Mouse (Mus musculus) monocyte, adult 2 months (primary cell): ENCODE measurements around the gene Hal.
A peak's percentile ranks its signal among the peaks of the same experiment; 100 is the strongest.
"Not testable (repeated sequence)": the region's sequence is repeated elsewhere in the genome, so short reads cannot be mapped to it uniquely, and the experiment has no call there.

Experiments
- DNase-seq, 2 experiments: peaks; one replicate each; pipeline ENCODE4 v3.0.0; 2022; ENCODE audit warnings: low spot score in 2 of 2, low read depth in 1 of 2

Gene Hal

DNA sequence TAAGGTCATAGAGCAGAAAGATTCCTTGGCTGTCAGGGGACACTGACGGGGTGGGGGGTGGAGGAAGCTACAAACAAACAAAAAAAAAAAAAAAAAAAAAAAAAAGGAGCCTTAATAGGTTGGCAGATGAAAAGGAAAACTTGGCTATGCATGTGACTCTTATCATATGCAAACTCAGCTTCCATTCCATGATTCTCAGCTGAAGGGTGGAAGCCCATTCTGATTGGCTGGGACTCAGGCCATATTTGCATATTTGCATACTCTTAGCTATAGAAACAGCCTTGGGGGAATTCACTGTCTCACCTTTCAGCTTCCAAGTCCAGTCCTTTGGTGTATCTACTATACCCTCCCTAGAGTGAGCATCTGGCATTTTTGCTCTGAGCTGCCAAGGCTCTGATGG is 26.9 kb downstream of the Hal start:
- no peak for DNase-seq

DNA sequence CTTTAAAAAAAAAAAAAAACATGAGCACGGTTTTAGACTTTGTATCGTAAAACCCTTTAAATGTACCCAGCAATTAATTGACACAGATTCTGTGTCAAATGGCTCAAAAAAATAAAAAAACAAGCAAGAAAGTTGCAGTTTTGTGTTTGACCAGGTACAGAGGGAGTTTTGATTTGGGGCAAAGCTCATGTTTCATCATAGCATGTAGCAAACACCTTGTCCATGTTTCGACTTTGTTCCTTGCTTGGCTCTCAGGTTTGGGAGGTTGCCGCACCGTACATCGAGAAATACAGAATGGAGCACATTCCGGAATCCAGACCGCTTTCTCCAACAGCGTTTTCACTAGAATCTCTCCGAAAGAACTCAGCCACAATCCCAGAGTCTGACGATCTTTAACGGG is 27.4 kb downstream of the Hal start:
- no peak for DNase-seq

GRCm38 (mm10) chr10:93517754-93518153 is 29.2 kb downstream of the Hal start:
- no peak for DNase-seq

DNA sequence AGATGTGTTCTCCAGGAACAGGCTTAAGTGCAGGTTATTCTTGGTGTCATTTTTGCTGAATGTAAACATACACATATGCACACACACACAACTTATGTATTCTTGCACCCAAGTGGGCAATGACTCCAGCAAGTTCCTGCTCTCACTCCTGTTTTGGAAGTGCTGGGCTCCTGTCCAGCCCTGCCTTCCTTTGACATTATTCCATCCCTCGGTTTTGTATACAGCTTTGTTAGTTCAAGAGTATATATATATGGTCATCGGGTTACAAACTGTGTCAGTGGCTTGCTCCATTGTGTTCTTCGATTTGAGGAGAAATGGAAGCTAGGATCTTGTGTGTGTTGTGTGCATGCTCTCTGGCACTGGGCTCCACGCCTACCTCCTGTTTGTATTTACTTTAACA is 29.6 kb downstream of the Hal start:
- DNase-seq, result no peak

DNA sequence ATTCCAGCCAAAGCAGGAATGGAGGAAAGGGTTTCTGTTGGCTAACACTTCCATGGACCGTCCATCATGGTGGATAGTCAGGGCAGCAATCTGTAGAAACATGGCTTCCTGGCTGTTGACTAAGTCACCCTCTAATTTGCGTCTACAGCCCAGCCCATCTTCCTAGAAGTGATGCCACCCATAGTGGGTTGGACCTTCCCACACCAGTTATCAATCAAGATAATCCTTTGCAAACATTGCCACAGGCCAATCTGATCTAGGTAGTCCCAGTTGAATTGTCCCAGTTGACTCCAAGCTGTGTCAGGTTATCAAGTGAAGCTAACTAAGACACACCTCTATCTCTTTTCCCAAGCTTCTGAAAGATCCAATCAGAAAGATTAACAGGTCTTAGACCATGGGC is 30.1 kb downstream of the Hal start:
- no peak for DNase-seq

- no peak for DNase-seq
These were observed 30.6 kb downstream of the Hal start for GRCm38 (mm10) chr10:93519159-93519558.

GRCm38 (mm10) chr10:93519756-93520155 is 31.2 kb downstream of the Hal start:
- DNase-seq, result no peak

GRCm38 (mm10) chr10:93520994-93521393 is 32.4 kb downstream of the Hal start:
- DNase-seq, result no peak

DNA sequence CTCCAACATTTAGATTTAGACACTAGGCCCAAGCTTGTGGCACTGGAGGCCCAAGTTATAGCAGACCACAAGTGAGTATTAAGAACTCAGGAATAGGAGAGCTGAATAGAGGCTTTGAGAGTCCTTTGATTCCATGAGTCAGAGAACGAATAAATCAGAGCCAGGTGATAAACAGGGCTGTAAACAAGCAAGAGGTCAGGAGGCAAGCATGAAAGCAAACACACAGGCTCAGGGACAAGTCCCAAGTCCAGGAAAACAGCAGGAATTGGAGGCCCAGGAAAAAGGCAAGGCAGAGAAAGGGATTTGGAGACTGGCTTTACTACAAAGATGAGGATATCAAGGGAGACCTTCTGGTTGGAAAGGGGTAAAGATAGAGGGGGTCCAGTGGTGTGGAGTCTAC is 36.8 kb downstream of the Hal start:
- DNase-seq, result no peak

GRCm38 (mm10) chr10:93538287-93538686 is 49.7 kb downstream of the Hal start:
- no peak for DNase-seq

- no peak for DNase-seq
These were observed 50.2 kb downstream of the Hal start for GRCm38 (mm10) chr10:93538818-93539217.

- DNase-seq, result peak; percentile 68 to 76
These were observed 51.3 kb downstream of the Hal start, which contains the start of gene Amdhd1 for GRCm38 (mm10) chr10:93539775-93540430. Gene Amdhd1 (minus strand): TSS chr10:93540033.

DNA sequence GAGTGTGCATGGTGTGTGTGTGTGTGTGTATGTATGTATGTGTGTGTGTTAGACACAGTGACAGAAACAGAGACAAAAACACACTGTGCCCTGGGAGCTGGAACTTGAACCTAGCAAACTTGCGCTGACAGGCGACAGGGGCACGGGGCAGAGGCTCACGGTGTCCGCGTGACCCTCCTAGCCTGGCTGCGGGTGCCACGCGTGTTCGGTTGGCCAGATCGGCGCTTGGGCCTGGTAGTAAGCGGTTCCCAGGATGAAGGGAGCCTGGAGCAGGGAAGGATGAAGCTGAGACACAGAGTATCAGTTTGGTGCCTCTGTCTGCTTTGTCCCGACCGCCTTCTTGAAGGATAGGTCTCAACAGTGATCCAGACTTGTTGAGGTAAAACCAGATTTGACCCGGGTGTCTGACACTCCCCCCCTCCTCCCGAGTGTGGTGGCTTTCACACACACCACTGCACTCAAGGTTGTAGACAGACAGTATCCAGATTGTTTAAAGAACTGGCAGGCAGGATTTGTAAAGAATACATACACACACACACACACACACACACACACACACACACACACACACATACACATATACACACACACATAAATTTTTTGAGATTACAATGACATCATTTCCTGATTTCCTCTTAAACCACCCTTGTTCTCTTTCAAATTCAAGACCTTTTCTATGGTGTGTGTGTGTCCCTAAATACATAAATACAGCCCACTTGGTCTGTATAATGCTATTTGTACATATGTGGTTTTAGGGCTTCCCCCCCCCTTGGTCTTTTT is 52.1 kb downstream of the Hal start, which contains the start of gene Ccdc38:
Ccdc38 (plus strand) TSS at position 202 of the 780 bp plus-strand sequence.
- no peak for DNase-seq

DNA sequence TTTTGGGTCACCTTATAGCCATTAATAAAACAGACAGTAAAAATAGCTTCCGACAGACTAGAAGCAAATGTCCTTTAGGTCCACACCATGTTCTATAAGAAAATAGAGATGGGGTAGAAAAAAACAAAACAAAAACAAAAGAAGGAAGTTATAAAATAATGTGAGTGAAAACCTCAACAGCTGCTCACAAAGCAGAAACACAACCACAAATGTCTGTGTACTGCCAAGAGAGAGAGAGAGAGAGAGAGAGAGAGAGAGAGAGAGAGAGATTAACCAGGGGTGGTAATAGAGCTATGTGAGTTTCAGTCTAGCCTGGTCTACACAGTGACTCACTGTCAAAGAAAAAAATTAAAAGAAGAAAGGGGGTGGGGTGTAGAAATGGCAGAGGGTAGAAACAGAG is 53.0 kb downstream of the Hal start:
- DNase-seq, result no peak

DNA sequence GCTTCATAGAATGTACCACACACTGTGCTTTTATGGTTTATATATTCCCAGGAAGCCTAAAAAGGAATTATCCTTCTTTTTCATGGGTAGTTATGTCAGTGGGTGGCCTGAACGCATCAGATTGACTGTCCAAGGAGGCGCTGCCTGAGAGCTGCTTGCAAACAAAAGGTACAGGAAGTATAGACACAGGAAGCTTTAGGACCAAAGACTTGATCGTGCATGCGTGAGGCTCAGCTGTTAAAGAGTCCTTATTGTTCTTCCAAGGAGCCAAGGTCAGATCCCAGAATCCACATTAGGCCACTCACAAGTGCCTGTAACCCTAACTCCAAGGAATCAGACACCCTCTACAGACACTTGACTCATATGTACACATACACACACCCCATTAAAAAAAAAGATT is 53.8 kb downstream of the Hal start:
- DNase-seq, result no peak

DNA sequence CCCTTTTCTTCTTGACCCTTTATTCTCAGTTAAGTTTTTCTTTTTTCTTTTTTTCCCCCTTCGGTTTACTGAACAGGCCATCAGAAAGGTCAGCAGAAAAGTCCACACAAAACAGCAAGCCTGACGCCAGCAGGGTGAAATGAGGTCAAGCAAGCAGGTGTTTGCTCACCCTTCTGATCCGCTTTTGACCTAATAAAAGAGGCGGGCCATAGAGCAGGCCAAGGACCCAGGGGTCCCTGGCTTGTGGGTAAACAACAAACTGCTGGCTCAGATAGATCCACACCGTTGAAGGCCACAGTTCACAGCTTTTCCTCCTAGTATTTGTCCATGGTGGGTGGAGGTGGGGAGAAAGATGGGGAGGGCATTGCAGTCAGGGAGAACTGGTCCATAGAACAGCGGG is 54.6 kb downstream of the Hal start:
- no peak for DNase-seq

DNA sequence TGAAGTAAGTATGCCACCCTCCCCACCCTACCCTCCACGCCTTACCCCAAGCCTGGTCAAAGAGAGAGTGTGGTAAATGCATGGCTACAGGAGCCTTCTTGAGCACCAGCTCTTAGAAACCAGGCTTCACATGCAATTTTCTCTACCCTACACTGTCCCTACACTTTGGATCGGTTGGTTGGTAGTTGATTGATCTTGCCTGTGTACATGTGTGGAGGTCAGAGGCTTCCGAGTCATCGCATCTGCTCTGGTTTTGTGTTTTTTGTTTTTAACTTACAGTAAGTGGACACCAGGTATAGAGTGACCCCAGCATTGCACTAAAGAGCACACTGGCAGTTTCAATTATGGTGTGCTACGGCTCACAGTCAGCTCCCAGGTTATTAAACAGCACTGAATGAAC is 55.6 kb downstream of the Hal start:
- no peak for DNase-seq

GRCm38 (mm10) chr10:93547741-93548270 is 59.2 kb downstream of the Hal start:
- DNase-seq, result no peak

DNA sequence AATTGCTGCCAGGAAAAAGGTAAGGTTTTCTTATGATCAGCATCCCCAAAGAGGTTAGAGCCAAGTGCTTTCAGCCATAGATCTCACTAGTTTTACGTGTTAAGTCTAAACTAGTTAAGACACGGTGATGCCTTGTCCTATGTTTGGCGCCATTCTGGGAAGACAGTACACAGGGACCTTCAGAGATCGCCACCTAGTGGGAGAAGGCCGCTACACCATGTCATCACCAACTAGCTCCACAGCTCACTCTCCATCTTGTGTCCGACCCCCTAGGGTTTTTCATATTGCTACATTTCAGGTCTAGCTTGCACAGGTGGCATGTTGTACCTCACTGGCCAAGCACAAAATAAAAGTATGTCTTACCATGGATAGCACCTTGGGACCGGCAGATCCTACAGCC is 60.4 kb downstream of the Hal start:
- peak; percentile 18 to 54 for DNase-seq

GRCm38 (mm10) chr10:93549821-93550220 is 61.3 kb downstream of the Hal start:
- no peak for DNase-seq

- DNase-seq, result no peak
These were observed 64.0 kb downstream of the Hal start for GRCm38 (mm10) chr10:93552596-93552995.

- not testable (repeated sequence) for DNase-seq
These were observed 69.4 kb downstream of the Hal start for GRCm38 (mm10) chr10:93557971-93558370.
